Mouse (Mus musculus) heart, adult 2 months (tissue): ENCODE data around the gene Krtap4-1. TPM values are rescaled to one million over a fixed set of nuclear protein-coding genes. Genes with fewer than 3 reads are reported as not detected.
"Not testable (repeated sequence)": the region's sequence is repeated elsewhere in the genome, so short reads cannot be mapped to it uniquely, and the experiment has no call there.

ENCODE experiments used
- DNase-seq, 2 experiments: peaks; one replicate each; pipeline ENCODE4 v3.0.0; 2021
- H3K27ac ChIP-seq: fragments of 200-600 bp; 2 replicates; pipeline ENCODE4 v1.8.1; 2022
- H3K27me3 ChIP-seq: fragments of 200-500 bp; 2 replicates; pipeline ENCODE4 v1.6.1; 2012; ENCODE audit warnings: mild to moderate bottlenecking, low read length, inconsistent platforms, mixed read lengths; ENCODE audit not compliant: control insufficient read depth, insufficient read depth
- H3K36me3 ChIP-seq: fragments of 200-500 bp; 2 replicates; pipeline ENCODE4 v1.6.1; 2012; ENCODE audit warnings: low read length, inconsistent platforms; ENCODE audit not compliant: control insufficient read depth, insufficient read depth
- H3K4me1 ChIP-seq: fragments of 200-500 bp; 2 replicates; pipeline ENCODE4 v1.6.1; 2011; ENCODE audit warnings: low read length; ENCODE audit not compliant: control insufficient read depth, insufficient read depth
- H3K4me3 ChIP-seq: fragments of 200-600 bp; 2 replicates; pipeline ENCODE4 v1.8.1; 2022
- H3K79me2 ChIP-seq: fragments of 200-500 bp; replicated peaks from 2 replicates; pipeline ENCODE4 v1.6.1; 2012; ENCODE audit warnings: mild to moderate bottlenecking, inconsistent platforms, low read length, moderate library complexity, mixed read lengths; ENCODE audit not compliant: control insufficient read depth, insufficient read depth
- H3K9ac ChIP-seq: fragments of 200-500 bp; 2 replicates; pipeline ENCODE4 v1.6.1; 2012; ENCODE audit warnings: low read depth, mild to moderate bottlenecking, control low read depth, inconsistent platforms, low read length, mixed read lengths
- CTCF ChIP-seq: fragments of 200-600 bp; IDR thresholded peaks from 2 replicates; pipeline ENCODE4 v1.8.1; 2022; ENCODE audit warnings: antibody characterized with exemption, mild to moderate bottlenecking, moderate library complexity
- EP300 ChIP-seq: fragments of 200-500 bp; IDR thresholded peaks from 2 replicates; pipeline ENCODE4 v1.6.1; 2011; ENCODE audit warnings: low read depth, low read length, control low read depth; ENCODE audit not compliant: insufficient read depth
- POLR2A ChIP-seq: fragments of 200-500 bp; IDR thresholded peaks from 2 replicates; pipeline ENCODE4 v1.6.1; 2011; ENCODE audit warnings: mild to moderate bottlenecking, low read depth, low read length, control low read depth; ENCODE audit not compliant: insufficient read depth
- WGBS: fragments of 180-500 bp; shearing (Covaris S2); methylation state at CpG from one replicate; pipeline ENCODE4 v1.1.7; 2018; 5-methylcytosine and 5-hydroxymethylcytosine counted together
- intact Hi-C: fragments of 180-260 bp; cut with DNase I; formaldehyde crosslinking; loops from one replicate; pipeline ENCODE4 v1.15.1; 2025
- long read RNA-seq: library from polyadenylated mRNA; stranded (forward); transcript quantifications from one replicate; pipeline ENCODE4 v2.0.0, GENCODE M21; 2021
- polyA plus RNA-seq: library from polyadenylated mRNA; depleted of rRNA; stranded (reverse); fragments of >200 nt; gene quantifications from 2 replicates; pipeline ENCODE4 v1.2.3, GENCODE M21; 2012; rRNA removed
- total RNA-seq, 2 experiments: library from RNA; stranded (reverse); gene quantifications; 2 replicates each; pipeline ENCODE4 v1.2.3; 2021

Gene Krtap4-1
- not detected for total RNA-seq
- not detected in 2 replicates for polyA plus RNA-seq
- long read RNA-seq: 0 reads

DNA sequence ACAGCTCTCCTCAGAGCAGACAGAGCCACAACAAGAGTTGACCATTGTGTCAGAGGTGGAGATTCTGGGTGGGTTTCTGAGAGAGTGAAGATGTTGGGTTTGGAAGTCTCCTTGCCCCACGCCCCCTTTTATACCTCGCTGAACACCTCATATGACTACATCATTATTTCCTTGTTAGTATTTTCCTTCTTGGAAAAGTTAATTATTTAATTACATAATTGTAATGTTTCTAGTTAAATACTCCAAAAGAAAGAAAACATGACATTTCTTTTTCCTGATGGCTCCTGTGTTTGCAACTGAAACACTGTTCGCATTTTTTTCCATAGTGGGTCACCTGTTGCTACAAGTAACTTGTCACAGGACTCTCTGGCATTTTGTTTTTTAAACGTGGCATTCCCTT is at the start of gene Krtap4-1:
Krtap4-1 (minus strand) TSS at position 101 of the 400 bp plus-strand sequence.
- no peak for TF ChIP-seq CTCF
- TF ChIP-seq EP300: no peak
- TF ChIP-seq POLR2A: no peak
- H3K4me3 ChIP-seq: no peak within 1 kb of the TSS
- no peak within 1 kb of the TSS for H3K9ac ChIP-seq
- no peaks in the 10 kb centered on the region; the same call in 1 of the 2 replicates for H3K27me3 ChIP-seq
- 79% methylated on average over 4 of the region's 4 CpGs for WGBS
- no peaks in the 10 kb centered on the region for H3K79me2 ChIP-seq
- H3K4me1 ChIP-seq: no peaks in the 10 kb centered on the region
- H3K27ac ChIP-seq: no peak within 1 kb of the TSS
- no peak for DNase-seq
- intact Hi-C loops: no loop called here
- H3K36me3 ChIP-seq: no peaks in the 10 kb centered on the region

DNA sequence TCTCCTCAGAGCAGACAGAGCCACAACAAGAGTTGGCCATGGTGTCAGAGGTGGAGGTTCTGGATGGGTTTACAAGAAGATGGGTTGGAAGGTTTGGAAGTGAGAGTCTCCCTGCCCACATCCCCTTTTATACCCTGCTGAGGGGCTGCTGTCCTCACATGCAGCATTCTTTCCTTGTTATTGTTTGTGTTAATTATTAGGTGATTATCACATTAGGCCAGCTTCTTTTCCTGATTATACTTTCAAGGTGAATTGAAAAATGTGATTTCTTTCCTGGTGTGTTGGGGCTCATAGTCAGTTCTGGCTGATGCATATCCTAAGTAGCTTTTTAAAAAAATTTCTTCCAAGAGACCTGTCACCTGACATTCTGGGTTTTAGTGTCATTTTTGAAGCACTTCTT is 37.8 kb upstream of the Krtap4-1 start, which contains the start of gene Krtap4-6:
Krtap4-6 (minus strand) TSS at position 101 of the 400 bp plus-strand sequence.
- H3K9ac ChIP-seq: no peak within 1 kb of the TSS
- no peak for DNase-seq
- no peak within 1 kb of the TSS for H3K27ac ChIP-seq
- no peak within 1 kb of the TSS for H3K4me3 ChIP-seq
- H3K79me2 ChIP-seq: no peaks in the 10 kb centered on the region
- no peaks in the 10 kb centered on the region for H3K27me3 ChIP-seq
- intact Hi-C loops: no loop called here
- TF ChIP-seq CTCF: no peak
- no peak for TF ChIP-seq EP300
- H3K36me3 ChIP-seq: no peaks in the 10 kb centered on the region
- no peaks in the 10 kb centered on the region for H3K4me1 ChIP-seq

GRCm38 (mm10) chr11:99662802-99663201 is 34.8 kb upstream of the Krtap4-1 start:
- intact Hi-C loops: no loop called here
- Histone ChIP-seq H3K27me3 (0 out of 2 replicates have a peak, but pooled peaks cover 3% of the 10 kb centered on the region), H3K79me2 (no peaks in the 10 kb centered on the region), H3K36me3 (no peaks in the 10 kb centered on the region), H3K4me1 (no peaks in the 10 kb centered on the region), H3K27ac (no peak overlapping the region), H3K4me3 (no peak overlapping the region), H3K9ac (no peak overlapping the region)
- no peak for DNase-seq
- TF ChIP-seq EP300 (no peak), CTCF (no peak), POLR2A (no peak)
- WGBS: 80% methylated on average over 10 of the region's 10 CpGs

DNA sequence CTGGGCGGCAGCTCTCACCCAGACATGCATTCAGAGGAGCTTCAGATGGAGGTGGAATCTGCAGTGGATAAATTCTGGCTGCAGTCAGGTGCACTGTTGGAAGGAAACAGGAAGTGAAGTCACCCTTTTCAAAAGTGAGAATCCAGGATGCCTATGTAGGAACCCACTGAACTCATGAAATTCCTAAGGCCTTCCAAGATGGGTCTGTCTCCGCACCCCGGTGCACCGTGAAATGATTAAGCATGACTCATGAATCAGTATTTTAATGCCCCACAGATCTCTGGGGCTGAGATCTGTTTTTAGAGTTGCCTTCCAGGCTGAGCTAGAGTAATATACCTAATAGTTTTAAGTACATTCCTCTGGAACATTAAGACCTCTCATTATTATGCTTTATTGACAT is 31.2 kb upstream of the Krtap4-1 start:
- Histone ChIP-seq H3K36me3 (no peaks in the 10 kb centered on the region), H3K4me3 (no peak overlapping the region), H3K9ac (no peak overlapping the region), H3K4me1 (no peaks in the 10 kb centered on the region), H3K27me3 (0 out of 2 replicates have a peak, but pooled peaks cover 3% of the 10 kb centered on the region), H3K27ac (no peak overlapping the region), H3K79me2 (no peaks in the 10 kb centered on the region)
- WGBS: 59% methylated on average over 4 of the region's 4 CpGs
- TF ChIP-seq POLR2A: no peak
- DNase-seq: no peak
- intact Hi-C loops: no loop called here

DNA sequence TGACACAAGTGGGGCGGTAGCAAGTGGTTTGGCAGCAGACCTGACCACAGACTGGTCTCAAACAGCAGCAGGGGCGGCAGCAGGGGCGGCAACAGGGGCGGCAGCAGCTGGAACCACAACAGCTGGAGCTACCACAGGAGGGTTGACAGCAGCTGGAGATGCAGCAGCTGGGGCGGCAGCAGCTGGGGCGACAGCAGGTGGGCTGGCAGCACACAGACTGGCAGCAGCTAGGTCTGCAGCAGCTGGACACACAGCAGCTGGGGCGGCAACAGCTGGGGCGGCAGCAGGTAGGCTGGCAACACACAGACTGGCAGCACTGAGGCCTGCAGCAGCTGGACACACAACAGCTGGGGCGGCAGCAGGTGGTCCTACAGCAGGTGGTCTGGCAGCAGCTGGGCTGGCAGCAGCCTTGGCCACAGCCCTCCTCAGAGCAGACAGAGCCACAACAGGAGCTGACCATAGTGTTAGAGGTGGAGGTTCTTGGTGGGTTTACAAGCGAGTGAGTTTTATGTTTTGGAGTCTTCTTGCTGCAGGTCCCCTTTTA is 30.5 kb upstream of the Krtap4-1 start, which contains the start of gene Gm11563:
Gm11563 (minus strand) TSS at position 494 of the 544 bp plus-strand sequence.
- H3K4me3 ChIP-seq, H3K27ac ChIP-seq, H3K36me3 ChIP-seq, H3K27me3 ChIP-seq, H3K4me1 ChIP-seq, DNase-seq, H3K9ac ChIP-seq, intact Hi-C loops, H3K79me2 ChIP-seq: not testable (repeated sequence)
- 69% methylated on average over 10 of the region's 10 CpGs for WGBS

DNA sequence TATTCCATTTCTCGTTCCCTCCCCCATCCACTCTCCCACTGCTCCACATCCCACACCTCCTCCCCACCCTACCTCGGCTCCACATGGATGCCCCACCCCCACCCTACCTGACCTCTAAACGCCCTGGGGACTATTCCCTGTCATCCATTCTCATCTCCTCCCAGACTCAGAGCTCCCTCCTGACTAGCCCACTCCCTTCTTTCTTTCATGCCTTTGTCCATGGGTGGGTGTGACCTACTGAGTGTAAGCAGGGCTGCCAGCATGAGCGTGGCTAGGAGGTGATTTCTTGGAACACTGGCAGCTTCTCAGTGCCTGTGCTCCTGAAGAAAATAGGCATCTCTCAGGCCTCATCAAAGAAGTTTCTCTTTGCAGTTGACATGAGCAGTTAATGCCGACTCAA is 29.0 kb upstream of the Krtap4-1 start:
- no peak overlapping the region for H3K9ac ChIP-seq
- H3K79me2 ChIP-seq: no peaks in the 10 kb centered on the region
- H3K36me3 ChIP-seq: no peaks in the 10 kb centered on the region
- DNase-seq: no peak
- intact Hi-C loops: no loop called here
- WGBS: 58% methylated on average over 5 of the region's 5 CpGs
- H3K4me1 ChIP-seq: no peaks in the 10 kb centered on the region
- H3K27ac ChIP-seq: no peak overlapping the region
- TF ChIP-seq EP300 (no peak), CTCF (no peak), POLR2A (no peak)
- 0 out of 2 replicates have a peak, but pooled peaks cover 3% of the 10 kb centered on the region for H3K27me3 ChIP-seq
- no peak overlapping the region for H3K4me3 ChIP-seq

- 59% methylated on average over 2 of the region's 2 CpGs for WGBS
- no peak for DNase-seq
- Histone ChIP-seq H3K4me3 (no peak within 1 kb of the TSS), H3K27me3 (no peaks in the 10 kb centered on the region), H3K9ac (no peak within 1 kb of the TSS), H3K36me3 (no peaks in the 10 kb centered on the region), H3K27ac (no peak within 1 kb of the TSS), H3K4me1 (no peaks in the 10 kb centered on the region), H3K79me2 (no peaks in the 10 kb centered on the region)
- intact Hi-C loops: no loop called here
- TF ChIP-seq EP300: no peak
Measured at GRCm38 (mm10) chr11:99650136-99650535, 22.1 kb upstream of the Krtap4-1 start, which contains the start of gene Gm11555. Gene Gm11555 (minus strand): TSS chr11:99650236.
